Mouse (Mus musculus): Measurements from ENCODE around the gene Adap1. TPM values are rescaled to one million over a fixed set of nuclear protein-coding genes. Genes with fewer than 3 reads are reported as not detected.
A peak's percentile ranks its signal among the peaks of the same experiment; 100 is the strongest.

Adap1 gene
- polyA plus RNA-seq, 1 experiment from 2014 or later, result 8.1 TPM

DNA sequence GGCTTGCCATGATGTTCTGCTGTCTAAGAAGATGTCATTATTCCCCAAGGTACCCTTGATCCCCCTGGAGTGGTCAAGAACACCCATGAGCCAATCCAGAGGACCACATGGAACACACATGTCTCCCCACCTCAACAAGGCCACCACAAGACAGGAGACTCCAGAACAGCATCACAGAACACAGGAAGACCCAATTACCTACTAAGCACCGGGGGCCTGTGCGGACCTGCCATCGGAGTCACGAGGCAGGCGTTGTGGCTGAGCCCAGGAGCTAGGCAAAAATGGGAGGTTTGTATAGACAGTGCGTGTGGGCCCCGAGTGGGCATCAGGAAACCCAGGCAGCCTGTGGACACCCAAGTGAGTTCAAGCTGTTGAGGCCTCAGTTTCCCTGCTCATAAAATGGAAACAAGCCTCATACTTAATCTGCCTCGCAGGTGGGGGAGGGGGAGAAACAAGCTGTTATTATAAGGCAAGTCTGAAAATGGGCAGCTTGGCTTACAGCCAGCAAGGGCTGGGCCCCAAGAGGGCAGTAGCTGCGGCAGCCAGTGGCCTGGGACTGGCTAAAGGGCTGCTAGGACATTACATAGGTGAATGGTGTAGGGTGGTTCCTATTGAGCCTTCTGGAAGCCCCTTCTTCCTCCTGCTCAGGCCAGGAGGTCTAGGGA lies 2.0 kb downstream of the Adap1 start:
- Histone ChIP-seq H3K4me1 (replicated peaks; ENCODE audit: control insufficient read depth, insufficient read depth, low read length) (peaks cover 16% of the 10 kb centered on the region), H3K4me2 (peak overlapping the region; percentile 99), H3K27me3 (replicated peaks; ENCODE audit: control insufficient read depth, insufficient read depth, low read length) (peaks cover 25% of the 10 kb centered on the region), H3K9ac (ENCODE audit: low read depth, low read length) (no peak overlapping the region), H3K4me3 (ENCODE audit: low read depth, low read length) (no peak overlapping the region), H3K9me3 (ENCODE audit: control insufficient read depth, low read length) (no peaks in the 10 kb centered on the region), H3K36me3 (ENCODE audit: control insufficient read depth, insufficient read depth, low read length) (no peaks in the 10 kb centered on the region), H3K27ac (ENCODE audit: low read depth, low read length) (no peak overlapping the region; the same call in 1 of the 2 replicates)
- ATAC-seq (replicated peaks; ENCODE audit: low FRiP score) (no peak), DNase-seq (ENCODE audit: low spot score) (no peak)
- WGBS, result 79% methylated on average over 9 of the region's 9 CpGs

GRCm38 (mm10) chr5:139321331-139321730 lies 4.1 kb downstream of the Adap1 start:
- 82% methylated on average over 6 of the region's 6 CpGs for WGBS
- Histone ChIP-seq H3K9ac (ENCODE audit: low read depth, low read length) (no peak overlapping the region), H3K4me3 (ENCODE audit: low read depth, low read length) (no peak overlapping the region), H3K27me3 (replicated peaks; ENCODE audit: control insufficient read depth, insufficient read depth, low read length) (peaks cover 23% of the 10 kb centered on the region), H3K27ac (ENCODE audit: low read depth, low read length) (no peak overlapping the region), H3K9me3 (ENCODE audit: control insufficient read depth, low read length) (no peaks in the 10 kb centered on the region), H3K4me2 (no peak overlapping the region), H3K36me3 (ENCODE audit: control insufficient read depth, insufficient read depth, low read length) (no peaks in the 10 kb centered on the region), H3K4me1 (replicated peaks; ENCODE audit: control insufficient read depth, insufficient read depth, low read length) (peaks cover 19% of the 10 kb centered on the region)
- DNase-seq (ENCODE audit: low spot score) (no peak), ATAC-seq (replicated peaks; ENCODE audit: low FRiP score) (no peak)

DNA sequence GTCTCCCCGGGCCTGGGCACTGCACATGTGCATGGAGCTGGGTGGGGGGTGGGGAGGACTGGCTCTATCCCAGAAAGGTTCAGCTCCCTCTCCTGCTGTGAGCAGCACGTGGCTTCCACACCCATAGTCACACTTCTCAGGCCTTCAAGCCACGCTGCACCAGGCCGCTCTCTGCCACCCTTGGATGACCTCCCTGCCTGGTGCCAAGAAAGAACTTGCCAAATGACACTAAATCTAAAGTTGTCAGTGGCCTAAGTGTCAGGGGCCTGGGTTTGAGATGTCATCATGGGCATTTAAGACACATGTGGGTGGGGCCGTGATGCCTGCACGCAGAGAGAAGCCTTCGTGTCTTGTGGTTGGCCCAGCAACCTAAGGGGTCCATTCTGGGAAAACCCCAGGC lies 5.0 kb downstream of the Adap1 start:
- Histone ChIP-seq H3K4me3 (ENCODE audit: low read depth, low read length) (no peak overlapping the region), H3K27me3 (replicated peaks; ENCODE audit: control insufficient read depth, insufficient read depth, low read length) (peaks cover 19% of the 10 kb centered on the region), H3K4me2 (no peak overlapping the region), H3K9me3 (ENCODE audit: control insufficient read depth, low read length) (no peaks in the 10 kb centered on the region), H3K36me3 (ENCODE audit: control insufficient read depth, insufficient read depth, low read length) (no peaks in the 10 kb centered on the region), H3K27ac (ENCODE audit: low read depth, low read length) (no peak overlapping the region), H3K4me1 (replicated peaks; ENCODE audit: control insufficient read depth, insufficient read depth, low read length) (peaks cover 19% of the 10 kb centered on the region), H3K9ac (ENCODE audit: low read depth, low read length) (no peak overlapping the region)
- ATAC-seq (replicated peaks; ENCODE audit: low FRiP score), result no peak
- no peak for DNase-seq (ENCODE audit: low spot score)
- WGBS, result 82% methylated on average over 7 of the region's 7 CpGs

GRCm38 (mm10) chr5:139317751-139318504 lies 7.5 kb downstream of the Adap1 start:
- Histone ChIP-seq H3K27me3 (replicated peaks; ENCODE audit: control insufficient read depth, insufficient read depth, low read length) (no peaks in the 10 kb centered on the region), H3K36me3 (ENCODE audit: control insufficient read depth, insufficient read depth, low read length) (no peaks in the 10 kb centered on the region), H3K4me3 (ENCODE audit: low read depth, low read length) (no peak overlapping the region), H3K4me2 (no peak overlapping the region), H3K9me3 (ENCODE audit: control insufficient read depth, low read length) (no peaks in the 10 kb centered on the region), H3K27ac (ENCODE audit: low read depth, low read length) (peak overlapping the region; percentile 49), H3K9ac (ENCODE audit: low read depth, low read length) (no peak overlapping the region), H3K4me1 (replicated peaks; ENCODE audit: control insufficient read depth, insufficient read depth, low read length) (peaks cover 3% of the 10 kb centered on the region; the same call in 1 of the 2 replicates)
- WGBS, result 74% methylated on average over 21 of the region's 21 CpGs
- ATAC-seq (replicated peaks; ENCODE audit: low FRiP score) (no peak), DNase-seq (ENCODE audit: low spot score) (no peak)

GRCm38 (mm10) chr5:139316982-139317675 lies 8.3 kb downstream of the Adap1 start:
- 70% methylated on average over 6 of the region's 6 CpGs for WGBS
- no peak overlapping the region for H3K9ac ChIP-seq (ENCODE audit: low read depth, low read length)
- H3K4me1 ChIP-seq (replicated peaks; ENCODE audit: control insufficient read depth, insufficient read depth, low read length), result peaks cover 3% of the 10 kb centered on the region; the same call in 1 of the 2 replicates
- no peaks in the 10 kb centered on the region for H3K36me3 ChIP-seq (ENCODE audit: control insufficient read depth, insufficient read depth, low read length)
- no peak overlapping the region for H3K4me3 ChIP-seq (ENCODE audit: low read depth, low read length)
- peak; percentile 52 for ATAC-seq (replicated peaks; ENCODE audit: low FRiP score)
- H3K27me3 ChIP-seq (replicated peaks; ENCODE audit: control insufficient read depth, insufficient read depth, low read length), result no peaks in the 10 kb centered on the region
- peak overlapping the region; percentile 49; the same call in 1 of the 2 replicates for H3K27ac ChIP-seq (ENCODE audit: low read depth, low read length)
- no peaks in the 10 kb centered on the region for H3K9me3 ChIP-seq (ENCODE audit: control insufficient read depth, low read length)
- no peak for DNase-seq (ENCODE audit: low spot score)
- no peak overlapping the region for H3K4me2 ChIP-seq

- Histone ChIP-seq H3K9me3 (ENCODE audit: control insufficient read depth, low read length) (no peaks in the 10 kb centered on the region), H3K4me1 (replicated peaks; ENCODE audit: control insufficient read depth, insufficient read depth, low read length) (peaks cover 3% of the 10 kb centered on the region), H3K27ac (ENCODE audit: low read depth, low read length) (no peak overlapping the region), H3K9ac (ENCODE audit: low read depth, low read length) (no peak overlapping the region), H3K4me3 (ENCODE audit: low read depth, low read length) (no peak overlapping the region), H3K4me2 (no peak overlapping the region), H3K27me3 (replicated peaks; ENCODE audit: control insufficient read depth, insufficient read depth, low read length) (no peaks in the 10 kb centered on the region), H3K36me3 (ENCODE audit: control insufficient read depth, insufficient read depth, low read length) (no peaks in the 10 kb centered on the region)
- ATAC-seq (replicated peaks; ENCODE audit: low FRiP score) (no peak), DNase-seq (ENCODE audit: low spot score) (no peak)
- WGBS, result 85% methylated on average over 12 of the region's 12 CpGs
Observed at GRCm38 (mm10) chr5:139314941-139315642, 10.3 kb downstream of the Adap1 start.

DNA sequence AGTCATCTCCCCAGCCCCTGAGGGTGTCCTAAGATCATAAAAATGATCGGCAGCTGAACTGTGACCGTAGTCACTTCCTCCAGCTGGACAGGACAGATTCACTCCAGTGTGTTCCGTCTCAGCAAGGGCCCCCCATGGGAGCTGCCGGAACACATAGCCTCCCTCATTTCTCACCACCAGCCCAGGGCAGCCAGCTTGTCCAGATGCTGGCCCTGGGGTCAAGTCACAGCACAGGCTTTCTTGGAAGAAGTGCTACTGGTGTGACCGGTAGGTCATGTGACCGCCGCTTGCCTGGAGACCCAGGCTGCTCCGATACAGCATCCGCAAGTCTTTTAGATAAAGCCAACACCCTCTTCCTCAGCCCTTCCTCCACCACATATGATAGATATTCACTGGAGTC lies 11.9 kb downstream of the Adap1 start:
- Histone ChIP-seq H3K27me3 (replicated peaks; ENCODE audit: control insufficient read depth, insufficient read depth, low read length) (no peaks in the 10 kb centered on the region), H3K4me3 (ENCODE audit: low read depth, low read length) (no peak overlapping the region), H3K36me3 (ENCODE audit: control insufficient read depth, insufficient read depth, low read length) (no peaks in the 10 kb centered on the region), H3K27ac (ENCODE audit: low read depth, low read length) (no peak overlapping the region), H3K9me3 (ENCODE audit: control insufficient read depth, low read length) (no peaks in the 10 kb centered on the region), H3K4me1 (replicated peaks; ENCODE audit: control insufficient read depth, insufficient read depth, low read length) (peaks cover 3% of the 10 kb centered on the region), H3K4me2 (no peak overlapping the region), H3K9ac (ENCODE audit: low read depth, low read length) (no peak overlapping the region)
- 80% methylated on average over 9 of the region's 9 CpGs for WGBS
- ATAC-seq (replicated peaks; ENCODE audit: low FRiP score) (no peak), DNase-seq (ENCODE audit: low spot score) (no peak)

DNA sequence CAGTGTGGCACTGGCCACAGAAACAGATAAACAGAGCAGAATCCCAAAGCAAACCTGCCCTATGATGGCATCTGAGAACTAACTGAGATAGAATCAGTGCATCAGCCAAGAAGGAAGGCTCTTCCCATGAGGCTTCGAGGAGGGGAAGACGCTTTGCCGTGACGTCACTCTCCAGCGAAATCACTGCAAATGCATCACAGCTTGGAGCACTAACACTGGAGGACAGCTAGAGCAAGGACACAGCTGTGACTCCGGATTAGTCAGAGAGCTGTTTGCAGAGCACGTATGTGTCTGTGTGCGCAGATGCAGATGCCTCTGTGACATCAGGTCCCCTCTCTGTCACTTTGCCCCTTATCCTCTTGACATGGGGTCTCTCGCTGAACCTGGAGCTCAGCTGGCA lies 13.6 kb downstream of the Adap1 start:
- no peaks in the 10 kb centered on the region; the same call in none of the 2 replicates for H3K4me1 ChIP-seq (replicated peaks; ENCODE audit: control insufficient read depth, insufficient read depth, low read length)
- no peaks in the 10 kb centered on the region for H3K36me3 ChIP-seq (ENCODE audit: control insufficient read depth, insufficient read depth, low read length)
- no peak overlapping the region for H3K4me3 ChIP-seq (ENCODE audit: low read depth, low read length)
- H3K9ac ChIP-seq (ENCODE audit: low read depth, low read length), result no peak overlapping the region
- H3K27me3 ChIP-seq (replicated peaks; ENCODE audit: control insufficient read depth, insufficient read depth, low read length), result no peaks in the 10 kb centered on the region
- no peaks in the 10 kb centered on the region for H3K9me3 ChIP-seq (ENCODE audit: control insufficient read depth, low read length)
- 88% methylated on average over 9 of the region's 9 CpGs for WGBS
- H3K27ac ChIP-seq (ENCODE audit: low read depth, low read length), result no peak overlapping the region
- H3K4me2 ChIP-seq, result no peak overlapping the region
- no peak for ATAC-seq (replicated peaks; ENCODE audit: low FRiP score)
- no peak for DNase-seq (ENCODE audit: low spot score)
